Mouse (Mus musculus) ES-Bruce4 (cell line): ENCODE results near the gene Gba2.

Experiments used
- CTCF ChIP-seq: IDR thresholded peaks from one replicate; pipeline ENCODE4 v1.8.1; 2011; ENCODE audit warnings: low read depth, low read length
- EP300 ChIP-seq: IDR thresholded peaks from 2 replicates; pipeline ENCODE4 v1.6.1; 2011; ENCODE audit warnings: low read depth, low read length; ENCODE audit not compliant: insufficient read depth
- POLR2A ChIP-seq: IDR thresholded peaks from one replicate; pipeline ENCODE4 v1.8.1; 2011; ENCODE audit warnings: low read length; ENCODE audit not compliant: insufficient read depth

GRCm38 (mm10) chr4:43604751-43605685 lies 26.3 kb upstream of the Gba2 start:
- TF ChIP-seq POLR2A, result no peak
- TF ChIP-seq CTCF, result no peak
- TF ChIP-seq EP300, result no peak
